Mouse (Mus musculus): ENCODE results near the gene Dot1l. TPM values are rescaled to one million over a fixed set of nuclear protein-coding genes. Genes with fewer than 3 reads are reported as not detected.
A peak's percentile ranks its signal among the peaks of the same experiment; 100 is the strongest.

Dot1l gene
- total RNA-seq, 4 experiments from 2014 or later = 43.7 to 56.4 (median 51.3) TPM

GRCm38 (mm10) chr10:80757717-80758116 is 2.7 kb downstream of the Dot1l start:
- peak; percentile 67 to 76 for DNase-seq (ENCODE audit: low spot score in 2 of 2)

- DNase-seq (ENCODE audit: low spot score in 2 of 2) = no peak
Measured at GRCm38 (mm10) chr10:80758651-80759050, 3.6 kb downstream of the Dot1l start.

GRCm38 (mm10) chr10:80760596-80761524 is 5.9 kb downstream of the Dot1l start:
- no peak for DNase-seq (ENCODE audit: low spot score in 2 of 2)

DNA sequence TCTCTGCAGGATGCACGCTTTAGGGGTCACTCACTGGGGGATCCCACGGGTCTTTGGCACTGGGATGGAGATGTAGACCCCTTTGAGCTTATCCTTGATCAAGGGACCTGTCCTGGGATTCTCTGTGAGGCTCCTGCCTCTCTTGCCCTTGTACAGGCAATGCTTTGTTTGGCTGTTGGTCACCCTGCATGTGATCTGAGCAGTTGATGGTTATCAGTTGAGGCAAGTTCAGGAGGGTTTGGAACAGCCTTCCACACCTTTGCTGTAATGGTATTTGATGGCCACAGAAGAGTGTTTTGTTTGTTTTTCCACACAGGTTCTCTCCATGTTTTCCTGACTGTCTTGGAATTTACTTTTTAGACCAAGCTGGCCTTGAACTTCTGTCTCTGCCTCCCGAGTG is 6.8 kb downstream of the Dot1l start:
- DNase-seq (ENCODE audit: low spot score in 2 of 2) = no peak

DNA sequence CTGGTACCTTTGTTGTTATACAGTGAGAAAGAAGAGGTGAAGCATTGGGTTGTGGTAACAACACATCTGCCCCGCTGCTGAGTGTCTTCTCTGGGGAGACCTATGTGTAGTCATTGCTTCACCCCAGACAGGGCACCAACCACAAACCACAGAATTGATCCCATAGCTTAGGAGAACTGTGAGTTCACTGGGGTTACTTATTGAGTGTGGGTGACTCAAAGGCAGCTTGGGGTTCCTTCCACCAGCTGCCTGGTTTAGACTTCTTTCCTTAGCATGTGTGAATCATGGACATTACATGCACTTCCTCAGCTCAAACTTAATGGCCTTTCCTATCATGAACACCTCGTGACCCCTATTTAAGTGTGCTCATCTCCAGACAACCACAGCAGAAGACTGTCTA is 8.5 kb downstream of the Dot1l start:
- DNase-seq (ENCODE audit: low spot score in 2 of 2) = no peak

DNA sequence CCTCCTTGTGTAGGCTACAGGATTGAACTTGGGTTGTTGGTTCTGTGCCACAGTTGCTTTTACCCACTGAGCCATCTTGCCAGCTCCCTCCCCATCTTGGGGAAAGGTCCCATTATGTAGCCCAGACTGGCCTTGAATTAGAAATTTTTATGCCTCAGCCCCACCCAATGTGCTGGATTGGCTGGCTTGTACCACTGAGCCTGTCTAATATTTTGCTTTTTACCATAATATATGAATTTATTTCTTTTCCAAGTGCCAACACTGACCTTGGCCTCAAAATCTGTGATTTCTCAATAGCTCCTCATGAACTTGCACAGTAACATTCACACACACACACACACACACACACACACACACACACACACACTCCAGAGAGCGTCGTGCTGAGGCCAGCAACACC is 10.7 kb downstream of the Dot1l start:
- DNase-seq (ENCODE audit: low spot score in 2 of 2) = no peak

- DNase-seq (ENCODE audit: low spot score in 2 of 2) = no peak
Measured at GRCm38 (mm10) chr10:80766161-80766815, 11.3 kb downstream of the Dot1l start.

GRCm38 (mm10) chr10:80768365-80768764 is 13.4 kb downstream of the Dot1l start:
- DNase-seq (ENCODE audit: low spot score in 2 of 2) = no peak

DNA sequence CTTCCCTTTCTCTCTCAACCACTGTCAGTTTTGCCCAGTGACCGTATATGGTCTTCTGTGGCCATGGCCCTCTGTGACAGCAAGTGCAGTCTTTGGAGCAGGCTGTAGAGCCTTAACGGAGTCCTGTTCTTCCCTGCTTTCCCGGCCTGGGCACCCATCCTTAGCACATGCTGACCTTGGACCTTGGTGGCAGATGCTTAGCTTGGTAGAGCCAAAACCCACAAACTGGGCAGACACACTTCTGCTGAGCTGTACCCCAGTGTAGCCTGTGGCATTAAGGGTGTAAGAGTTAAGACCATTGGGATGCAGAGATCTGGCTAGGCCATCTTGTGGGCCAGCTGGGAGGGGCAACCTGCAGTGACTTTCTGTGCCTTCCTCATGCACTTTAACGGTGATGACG is 18.8 kb downstream of the Dot1l start:
- no peak for DNase-seq (ENCODE audit: low spot score in 2 of 2)

DNA sequence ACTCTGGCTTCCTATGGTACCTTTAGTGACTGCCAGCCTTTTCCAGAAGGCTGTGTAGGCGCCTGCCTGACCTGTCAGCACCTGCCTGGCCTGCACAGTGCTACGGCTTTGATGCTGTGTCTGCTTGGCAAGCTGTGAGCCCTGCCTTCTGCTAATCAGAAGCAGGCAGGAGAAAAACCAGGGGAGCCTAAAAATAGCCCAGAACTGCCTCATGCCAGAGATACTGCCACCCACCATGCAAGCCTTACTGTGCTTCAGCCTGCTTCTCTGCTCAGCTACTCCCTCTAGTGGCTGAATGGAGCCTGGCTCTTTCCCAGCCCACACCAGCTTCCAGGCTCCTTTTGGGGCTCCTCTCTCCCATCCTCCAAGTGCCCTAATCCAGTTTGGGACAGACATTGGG is 19.5 kb downstream of the Dot1l start:
- DNase-seq (ENCODE audit: low spot score in 2 of 2) = peak; percentile 88 to 90

- DNase-seq (ENCODE audit: low spot score in 2 of 2) = no peak
Measured at GRCm38 (mm10) chr10:80774981-80775380, 20.0 kb downstream of the Dot1l start.

GRCm38 (mm10) chr10:80775731-80776130 is 20.7 kb downstream of the Dot1l start:
- no peak for DNase-seq (ENCODE audit: low spot score in 2 of 2)

GRCm38 (mm10) chr10:80776358-80776869 is 21.4 kb downstream of the Dot1l start:
- DNase-seq (ENCODE audit: low spot score in 2 of 2) = no peak

DNA sequence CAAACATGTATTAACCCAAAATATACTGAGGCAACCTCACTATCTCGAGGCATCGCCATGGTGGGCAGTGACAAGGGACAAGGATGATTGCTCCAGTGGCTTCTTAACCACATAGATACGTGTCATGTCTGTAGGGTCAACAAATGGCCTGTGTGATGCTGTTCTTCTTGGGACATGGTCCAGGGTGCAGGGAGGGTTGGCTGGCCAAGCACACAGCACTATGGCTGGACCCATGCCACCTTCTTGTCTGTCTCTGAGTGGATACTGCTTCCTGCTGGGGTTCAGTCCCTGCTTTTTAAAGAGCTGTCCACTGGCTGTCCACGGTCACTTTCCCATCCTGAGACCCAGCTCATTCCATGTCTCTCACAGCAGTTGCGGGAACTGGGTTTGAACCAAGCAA is 22.1 kb downstream of the Dot1l start:
- no peak for DNase-seq (ENCODE audit: low spot score in 2 of 2)

GRCm38 (mm10) chr10:80779565-80779964 is 24.6 kb downstream of the Dot1l start:
- DNase-seq (ENCODE audit: low spot score in 2 of 2) = no peak

DNA sequence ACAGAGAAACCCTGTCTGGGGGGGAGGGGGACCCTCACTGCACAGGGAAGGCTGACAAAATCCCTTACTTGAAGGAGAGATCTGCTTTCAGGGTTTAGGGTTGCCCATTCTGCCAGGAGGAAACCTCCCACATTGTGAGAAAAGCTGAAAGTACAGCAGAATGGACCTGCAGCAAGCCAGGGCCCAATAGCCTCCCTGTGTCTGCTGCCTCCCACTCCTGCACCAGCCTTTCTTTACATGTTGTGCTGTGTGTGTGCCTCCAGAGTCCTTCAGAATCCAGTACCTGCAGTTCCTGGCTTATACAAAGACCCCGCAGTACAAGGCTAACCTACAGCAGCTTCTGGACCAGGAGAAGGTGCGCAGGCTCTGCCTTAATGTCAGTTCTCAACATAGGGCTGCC is 29.3 kb downstream of the Dot1l start:
- no peak for DNase-seq (ENCODE audit: low spot score in 2 of 2)

DNA sequence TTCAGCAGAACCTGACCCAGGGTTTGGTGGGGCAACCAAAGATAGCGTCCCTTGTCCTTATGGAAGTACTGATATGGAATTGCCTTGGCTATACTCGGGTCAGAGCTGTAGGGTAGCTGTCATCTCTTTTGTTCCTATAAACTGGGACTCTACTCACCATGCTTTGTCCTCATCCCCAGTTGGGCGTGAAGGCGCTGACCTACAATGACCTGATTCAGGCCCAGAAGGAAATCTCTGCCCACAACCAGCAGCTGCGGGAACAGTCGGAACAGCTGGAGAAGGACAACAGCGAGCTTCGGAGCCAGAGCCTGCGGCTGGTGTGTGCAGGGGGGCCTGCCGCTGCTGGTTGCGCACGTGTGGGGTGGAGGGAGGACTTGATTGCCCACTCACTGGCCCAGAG is 29.9 kb downstream of the Dot1l start:
- no peak for DNase-seq (ENCODE audit: low spot score in 2 of 2)

GRCm38 (mm10) chr10:80785963-80786362 is 31.0 kb downstream of the Dot1l start:
- DNase-seq (ENCODE audit: low spot score in 2 of 2) = no peak

DNA sequence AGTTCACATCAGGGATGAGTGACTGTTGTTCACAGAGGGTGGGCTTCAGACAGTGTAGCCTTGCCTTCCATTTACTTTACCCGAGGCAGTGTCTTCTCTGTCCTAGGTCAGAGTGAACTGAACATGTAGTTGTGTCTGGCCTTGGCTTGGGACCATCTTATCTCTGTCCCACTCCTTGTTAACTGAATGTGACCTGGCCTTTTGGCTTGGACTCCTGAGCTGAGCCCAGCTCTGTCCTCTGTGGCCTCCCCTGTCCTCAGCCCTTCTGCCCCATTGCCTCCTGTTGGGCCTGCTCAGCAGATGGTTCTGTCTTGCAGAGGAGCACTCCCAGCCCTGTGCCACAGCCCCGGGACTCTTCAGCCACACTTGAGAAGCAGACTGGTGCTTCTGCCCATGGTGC is 32.5 kb downstream of the Dot1l start:
- DNase-seq (ENCODE audit: low spot score in 2 of 2) = no peak

- DNase-seq (ENCODE audit: low spot score in 2 of 2) = no peak
Measured at GRCm38 (mm10) chr10:80790761-80791404, 35.9 kb downstream of the Dot1l start.

DNA sequence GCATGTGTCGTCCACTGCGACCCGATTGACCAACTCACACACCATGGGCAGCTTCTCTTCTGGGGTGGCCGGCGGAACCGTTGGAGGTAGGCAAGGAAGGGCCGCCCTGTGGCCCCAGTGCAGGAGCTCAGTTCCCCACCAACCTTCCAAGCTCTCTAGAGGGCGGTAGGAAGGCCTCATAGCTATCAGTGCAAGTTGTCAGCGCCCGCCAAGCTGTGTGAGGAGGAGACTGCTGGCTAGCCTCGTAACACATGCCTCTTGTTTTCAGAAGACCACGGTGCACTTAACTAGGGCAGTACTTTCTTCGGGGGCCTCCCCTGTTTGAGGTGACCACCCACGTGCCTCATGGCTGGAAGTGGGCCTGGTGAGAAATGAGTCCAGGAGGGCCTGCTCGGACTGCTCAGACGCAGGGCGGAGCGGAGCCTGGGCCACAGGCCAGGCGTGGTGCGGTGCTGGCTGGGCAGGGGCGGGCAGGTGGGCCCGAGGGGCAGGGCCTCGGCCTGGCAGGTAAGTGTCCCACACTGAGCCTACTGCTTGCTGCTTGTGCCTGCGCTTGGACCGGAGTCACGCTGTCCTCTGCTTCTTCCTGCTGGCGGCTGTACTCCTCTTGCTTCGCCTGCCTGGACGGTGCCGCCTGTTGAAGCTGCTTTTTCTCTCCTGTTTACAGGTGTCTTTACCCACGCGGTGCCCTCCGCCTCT is 36.6 kb downstream of the Dot1l start:
- DNase-seq (ENCODE audit: low spot score in 2 of 2) = no peak
